Mouse (Mus musculus): ENCODE results near the gene Otub1. TPM values are rescaled to one million over a fixed set of nuclear protein-coding genes. Genes with fewer than 3 reads are reported as not detected.

Otub1 gene
- total RNA-seq, 1 experiment = 117 TPM

GRCm38 (mm10) chr19:7164820-7165323, 41.2 kb downstream of the Otub1 start:
- no peaks in the 10 kb centered on the region for H3K36me3 ChIP-seq (ENCODE audit: control insufficient read depth, insufficient read depth, low read length, poor library complexity, severe bottlenecking)
- H3K27ac ChIP-seq (ENCODE audit: insufficient read depth, low read depth, low read length, poor library complexity, severe bottlenecking) = no peak overlapping the region
- H3K4me3 ChIP-seq (ENCODE audit: insufficient read depth in 1 of 2, low read depth in 1 of 2, low read length in 2 of 2, poor library complexity in 1 of 2, severe bottlenecking in 1 of 2) = peak overlapping the region; percentile 67 to 88
- H3K9ac ChIP-seq (ENCODE audit: insufficient read depth, low read depth, low read length, poor library complexity, severe bottlenecking) = peak overlapping the region; percentile 64
- no peak for DNase-seq (ENCODE audit: low read depth, low spot score)
- no peaks in the 10 kb centered on the region for H3K9me3 ChIP-seq (ENCODE audit: control insufficient read depth, insufficient read depth, low read depth, low read length)
- H3K4me1 ChIP-seq (ENCODE audit: control insufficient read depth in 2 of 2, insufficient read depth in 2 of 2, low read length in 2 of 2, poor library complexity in 1 of 2) = peaks cover 1 to 8% of the 10 kb centered on the region in 2 experiments; a peak in 3 of 4 replicates
- in situ Hi-C loops (cut with MboI; ENCODE audit: low sequenced_read_pairs in 2 of 2, unreplicated experiment in 2 of 2) = no loop called here
- TF ChIP-seq ZC3H11A (IDR thresholded peaks at IDR 0.05; ENCODE audit: borderline replicate concordance, low read depth, low read length) = no peak
- no peak for TF ChIP-seq ZNF384 (IDR thresholded peaks at IDR 0.05; ENCODE audit: low read depth, low read length)
- TF ChIP-seq CHD2 (IDR thresholded peaks at IDR 0.05; ENCODE audit: low read depth, low read length) = no peak
- TF ChIP-seq HCFC1 (IDR thresholded peaks at IDR 0.05; ENCODE audit: borderline replicate concordance, insufficient read depth, low read length) = no peak
- no peak for TF ChIP-seq MAFK (IDR thresholded peaks at IDR 0.05; ENCODE audit: insufficient read depth, low read depth, low read length)

DNA sequence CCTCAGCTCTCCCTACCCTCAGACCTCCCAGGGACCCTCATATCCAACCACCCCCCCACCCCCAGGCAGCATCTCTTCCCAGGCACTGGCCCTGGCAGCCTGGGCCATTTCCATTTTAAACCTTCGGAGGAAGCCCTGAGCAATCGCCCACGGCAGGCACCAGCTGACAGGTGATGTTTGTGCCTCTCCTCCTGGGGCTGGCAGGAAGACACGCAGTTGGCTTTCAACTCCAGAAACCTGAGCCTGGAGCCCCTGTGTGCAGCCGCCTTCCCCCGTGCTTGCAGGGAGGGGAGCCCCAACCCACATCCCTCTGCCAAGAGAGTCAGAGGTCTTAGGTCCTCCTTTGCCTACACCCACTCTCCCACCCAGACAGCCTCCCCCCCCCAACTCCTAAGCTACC, 41.9 kb downstream of the Otub1 start:
- H3K4me1 ChIP-seq (ENCODE audit: control insufficient read depth in 2 of 2, insufficient read depth in 2 of 2, low read length in 2 of 2, poor library complexity in 1 of 2) = peaks cover 3 to 10% of the 10 kb centered on the region in 2 experiments; a peak in 3 of 4 replicates
- H3K9me3 ChIP-seq (ENCODE audit: control insufficient read depth, insufficient read depth, low read depth, low read length) = no peaks in the 10 kb centered on the region
- no peak overlapping the region for H3K27ac ChIP-seq (ENCODE audit: insufficient read depth, low read depth, low read length, poor library complexity, severe bottlenecking)
- H3K9ac ChIP-seq (ENCODE audit: insufficient read depth, low read depth, low read length, poor library complexity, severe bottlenecking) = no peak overlapping the region
- in situ Hi-C loops (cut with MboI; ENCODE audit: low sequenced_read_pairs in 2 of 2, unreplicated experiment in 2 of 2) = no loop called here
- H3K36me3 ChIP-seq (ENCODE audit: control insufficient read depth, insufficient read depth, low read length, poor library complexity, severe bottlenecking) = no peaks in the 10 kb centered on the region
- no peak for TF ChIP-seq HCFC1 (IDR thresholded peaks at IDR 0.05; ENCODE audit: borderline replicate concordance, insufficient read depth, low read length)
- TF ChIP-seq CHD2 (IDR thresholded peaks at IDR 0.05; ENCODE audit: low read depth, low read length) = no peak
- no peak for TF ChIP-seq ZC3H11A (IDR thresholded peaks at IDR 0.05; ENCODE audit: borderline replicate concordance, low read depth, low read length)
- TF ChIP-seq ZNF384 (IDR thresholded peaks at IDR 0.05; ENCODE audit: low read depth, low read length) = no peak
- no peak for TF ChIP-seq MAFK (IDR thresholded peaks at IDR 0.05; ENCODE audit: insufficient read depth, low read depth, low read length)
- no peak overlapping the region for H3K4me3 ChIP-seq (ENCODE audit: insufficient read depth in 1 of 2, low read depth in 1 of 2, low read length in 2 of 2, poor library complexity in 1 of 2, severe bottlenecking in 1 of 2)
- no peak for DNase-seq (ENCODE audit: low read depth, low spot score)

- Histone ChIP-seq H3K36me3 (ENCODE audit: control insufficient read depth, insufficient read depth, low read length, poor library complexity, severe bottlenecking) (no peaks in the 10 kb centered on the region), H3K27ac (ENCODE audit: insufficient read depth, low read depth, low read length, poor library complexity, severe bottlenecking) (no peak overlapping the region)
Measured at GRCm38 (mm10) chr19:7161064-7161463, 45.1 kb downstream of the Otub1 start.

GRCm38 (mm10) chr19:7160151-7160906, 45.8 kb downstream of the Otub1 start:
- TF ChIP-seq ZC3H11A (IDR thresholded peaks at IDR 0.05; ENCODE audit: borderline replicate concordance, low read depth, low read length) = peak; percentile 66; the same call in 1 of the 2 replicates
- no peak for TF ChIP-seq HCFC1 (IDR thresholded peaks at IDR 0.05; ENCODE audit: borderline replicate concordance, insufficient read depth, low read length)
- no peak for TF ChIP-seq ZNF384 (IDR thresholded peaks at IDR 0.05; ENCODE audit: low read depth, low read length)
- TF ChIP-seq MAFK (IDR thresholded peaks at IDR 0.05; ENCODE audit: insufficient read depth, low read depth, low read length) = no peak
- no peak for TF ChIP-seq CHD2 (IDR thresholded peaks at IDR 0.05; ENCODE audit: low read depth, low read length)
- no peak for DNase-seq (ENCODE audit: low read depth, low spot score)
- peaks cover 3 to 7% of the 10 kb centered on the region in 2 experiments; a peak in 3 of 4 replicates for H3K4me1 ChIP-seq (ENCODE audit: control insufficient read depth in 2 of 2, insufficient read depth in 2 of 2, low read length in 2 of 2, poor library complexity in 1 of 2)
- no peak overlapping the region for H3K27ac ChIP-seq (ENCODE audit: insufficient read depth, low read depth, low read length, poor library complexity, severe bottlenecking)
- H3K9me3 ChIP-seq (ENCODE audit: control insufficient read depth, insufficient read depth, low read depth, low read length) = no peaks in the 10 kb centered on the region
- no peak overlapping the region for H3K4me3 ChIP-seq (ENCODE audit: insufficient read depth in 1 of 2, low read depth in 1 of 2, low read length in 2 of 2, poor library complexity in 1 of 2, severe bottlenecking in 1 of 2)
- in situ Hi-C loops (cut with MboI; ENCODE audit: low sequenced_read_pairs in 2 of 2, unreplicated experiment in 2 of 2) = no loop called here
- H3K36me3 ChIP-seq (ENCODE audit: control insufficient read depth, insufficient read depth, low read length, poor library complexity, severe bottlenecking) = no peaks in the 10 kb centered on the region
- no peak overlapping the region for H3K9ac ChIP-seq (ENCODE audit: insufficient read depth, low read depth, low read length, poor library complexity, severe bottlenecking)

More at GRCm38 (mm10) chr19:7161064-7161463, 45.1 kb downstream of the Otub1 start:
- Histone ChIP-seq H3K4me1 (ENCODE audit: control insufficient read depth in 2 of 2, insufficient read depth in 2 of 2, low read length in 2 of 2, poor library complexity in 1 of 2) (peaks cover 3 to 7% of the 10 kb centered on the region in 2 experiments; a peak in 3 of 4 replicates), H3K9ac (ENCODE audit: insufficient read depth, low read depth, low read length, poor library complexity, severe bottlenecking) (no peak overlapping the region), H3K9me3 (ENCODE audit: control insufficient read depth, insufficient read depth, low read depth, low read length) (no peaks in the 10 kb centered on the region), H3K4me3 (ENCODE audit: insufficient read depth in 1 of 2, low read depth in 1 of 2, low read length in 2 of 2, poor library complexity in 1 of 2, severe bottlenecking in 1 of 2) (no peak overlapping the region)
- in situ Hi-C loops (cut with MboI; ENCODE audit: low sequenced_read_pairs in 2 of 2, unreplicated experiment in 2 of 2) = no loop called here
- TF ChIP-seq HCFC1 (IDR thresholded peaks at IDR 0.05; ENCODE audit: borderline replicate concordance, insufficient read depth, low read length) = no peak
- TF ChIP-seq CHD2 (IDR thresholded peaks at IDR 0.05; ENCODE audit: low read depth, low read length) = no peak
- no peak for TF ChIP-seq ZC3H11A (IDR thresholded peaks at IDR 0.05; ENCODE audit: borderline replicate concordance, low read depth, low read length)
- no peak for TF ChIP-seq MAFK (IDR thresholded peaks at IDR 0.05; ENCODE audit: insufficient read depth, low read depth, low read length)
- TF ChIP-seq ZNF384 (IDR thresholded peaks at IDR 0.05; ENCODE audit: low read depth, low read length) = no peak
- no peak for DNase-seq (ENCODE audit: low read depth, low spot score)
